Mouse (Mus musculus) myocyte (in vitro differentiated cells): ENCODE results near the gene Gtf2h1. TPM values are rescaled to one million over a fixed set of nuclear protein-coding genes. Genes with fewer than 3 reads are reported as not detected.

Experiments
- H3K27me3 ChIP-seq: one replicate; pipeline ENCODE4 v1.6.1; 2011; ENCODE audit not compliant: control insufficient read depth, insufficient read depth, insufficient read length
- H3K36me3 ChIP-seq: one replicate; pipeline ENCODE4 v1.6.1; 2011; ENCODE audit not compliant: control insufficient read depth, insufficient read depth
- H3K4me2 ChIP-seq: one replicate; pipeline ENCODE4 v1.6.1; 2011; ENCODE audit warnings: low read depth, control low read depth
- H3K4me3 ChIP-seq: one replicate; pipeline ENCODE4 v1.5.1; 2011; ENCODE audit warnings: mild to moderate bottlenecking, control low read depth, moderate library complexity
- H3K79me2 ChIP-seq: one replicate; pipeline ENCODE4 v1.6.1; 2011; ENCODE audit not compliant: control insufficient read depth, insufficient read depth
- H3ac ChIP-seq: one replicate; pipeline ENCODE4 v1.6.1; 2011; ENCODE audit not compliant: control insufficient read depth, insufficient read length
- CEBPB ChIP-seq: IDR thresholded peaks from 2 replicates; pipeline ENCODE4 v1.6.1; 2011; ENCODE audit warnings: mild to moderate bottlenecking, moderate library complexity; ENCODE audit not compliant: poor library complexity, insufficient read depth, severe bottlenecking
- E2F4 ChIP-seq: IDR thresholded peaks from one replicate; pipeline ENCODE4 v1.6.1; 2011; ENCODE audit warnings: mild to moderate bottlenecking, control low read depth, moderate library complexity; ENCODE audit not compliant: insufficient read depth
- MAX ChIP-seq: IDR thresholded peaks from one replicate; pipeline ENCODE4 v1.6.1; 2011; ENCODE audit warnings: low read depth, mild to moderate bottlenecking, control low read depth
- MYOD1 ChIP-seq, 3 experiments: IDR thresholded peaks; one replicate each; pipeline ENCODE4 v1.6.1; 2011; ENCODE audit warnings: control low read depth in 2 of 3, low read depth in 2 of 3, mild to moderate bottlenecking in 2 of 3, moderate library complexity in 1 of 3; ENCODE audit not compliant: insufficient read length in 2 of 3, control insufficient read depth in 1 of 3
- MYOG ChIP-seq, 3 experiments: IDR thresholded peaks; one replicate each; pipeline ENCODE4 v1.6.1; 2011; ENCODE audit warnings: control low read depth in 2 of 3, low read depth in 2 of 3, mild to moderate bottlenecking in 2 of 3; ENCODE audit not compliant: insufficient read length in 2 of 3, control insufficient read depth in 1 of 3, insufficient read depth in 1 of 3
- POLR2A ChIP-seq: IDR thresholded peaks from one replicate; pipeline ENCODE4 v1.6.1; 2011; ENCODE audit warnings: low read depth, mild to moderate bottlenecking, control low read depth, moderate library complexity; ENCODE audit not compliant: insufficient read length
- POLR2AphosphoS2 ChIP-seq: IDR thresholded peaks from one replicate; pipeline ENCODE4 v1.6.1; 2011; ENCODE audit warnings: low read depth, control low read depth; ENCODE audit not compliant: insufficient read length
- REST ChIP-seq: IDR thresholded peaks from one replicate; pipeline ENCODE4 v1.6.1; 2011; ENCODE audit warnings: mild to moderate bottlenecking, control low read depth, moderate library complexity; ENCODE audit not compliant: insufficient read depth, insufficient read length
- SRF ChIP-seq: IDR thresholded peaks from one replicate; pipeline ENCODE4 v1.6.1; 2011; ENCODE audit warnings: low read depth; ENCODE audit not compliant: control insufficient read depth, insufficient read length
- TCF12 ChIP-seq: IDR thresholded peaks from one replicate; pipeline ENCODE4 v1.6.1; 2011; ENCODE audit warnings: mild to moderate bottlenecking, control low read depth; ENCODE audit not compliant: poor library complexity, insufficient read depth, severe bottlenecking
- TCF3 ChIP-seq: IDR thresholded peaks from one replicate; pipeline ENCODE4 v1.6.1; 2011; ENCODE audit warnings: low read depth, control low read depth; ENCODE audit not compliant: insufficient read length
- USF1 ChIP-seq: IDR thresholded peaks from one replicate; pipeline ENCODE4 v1.6.1; 2011; ENCODE audit warnings: low read depth, mild to moderate bottlenecking, control low read depth, moderate library complexity
- polyA plus RNA-seq: library from polyadenylated mRNA; unstranded; fragments of >200 nt; fragmentation: generic; extraction: Trizol; gene quantifications from one replicate; pipeline ENCODE4 v1.2.1, GENCODE M21; 2012; ENCODE audit warnings: missing spikeins

Gtf2h1 gene
- polyA plus RNA-seq, 1 experiment: 18.0 TPM

DNA sequence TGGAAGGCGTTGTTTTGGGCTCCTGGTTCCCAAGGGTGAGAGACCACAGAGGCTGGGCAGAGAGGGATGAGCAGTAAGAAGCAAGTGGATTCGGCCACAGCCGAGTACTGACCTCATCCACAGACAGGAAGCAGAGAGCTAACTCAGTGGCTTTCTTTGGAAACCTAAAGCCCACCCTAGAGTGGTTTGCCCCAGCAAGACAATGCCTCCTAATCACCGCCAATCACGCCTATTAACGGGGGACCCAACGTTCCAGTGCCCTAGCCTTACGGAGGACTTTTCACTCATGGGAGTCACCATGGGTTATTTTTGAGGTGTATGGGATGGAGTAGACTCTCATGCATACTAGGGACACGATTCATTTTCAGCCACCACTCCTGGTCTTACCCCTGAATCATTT is 57.5 kb downstream of the Gtf2h1 start:
- Histone ChIP-seq H3K27me3 (no peaks in the 10 kb centered on the region), H3K4me2 (no peak overlapping the region), H3K36me3 (peaks cover 61% of the 10 kb centered on the region), H3ac (no peak overlapping the region), H3K79me2 (peaks cover 11% of the 10 kb centered on the region), H3K4me3 (no peak overlapping the region)
- no peak for TF ChIP-seq POLR2A
- TF ChIP-seq MAX: no peak
- TF ChIP-seq SRF: no peak
- TF ChIP-seq TCF3: no peak
- TF ChIP-seq POLR2AphosphoS2: no peak
- no peak for TF ChIP-seq TCF12
- no peak for TF ChIP-seq USF1
- no peak for TF ChIP-seq E2F4
- TF ChIP-seq MYOG (IDR thresholded peaks at IDR 0.05; ENCODE audit: control insufficient read depth in 1 of 3, insufficient read depth in 1 of 3, insufficient read length in 2 of 3, low read depth in 2 of 3): no peak
- TF ChIP-seq CEBPB: no peak
- TF ChIP-seq REST: no peak
- no peak for TF ChIP-seq MYOD1 (IDR thresholded peaks at IDR 0.05; ENCODE audit: control insufficient read depth in 1 of 3, insufficient read length in 2 of 3, low read depth in 2 of 3)

DNA sequence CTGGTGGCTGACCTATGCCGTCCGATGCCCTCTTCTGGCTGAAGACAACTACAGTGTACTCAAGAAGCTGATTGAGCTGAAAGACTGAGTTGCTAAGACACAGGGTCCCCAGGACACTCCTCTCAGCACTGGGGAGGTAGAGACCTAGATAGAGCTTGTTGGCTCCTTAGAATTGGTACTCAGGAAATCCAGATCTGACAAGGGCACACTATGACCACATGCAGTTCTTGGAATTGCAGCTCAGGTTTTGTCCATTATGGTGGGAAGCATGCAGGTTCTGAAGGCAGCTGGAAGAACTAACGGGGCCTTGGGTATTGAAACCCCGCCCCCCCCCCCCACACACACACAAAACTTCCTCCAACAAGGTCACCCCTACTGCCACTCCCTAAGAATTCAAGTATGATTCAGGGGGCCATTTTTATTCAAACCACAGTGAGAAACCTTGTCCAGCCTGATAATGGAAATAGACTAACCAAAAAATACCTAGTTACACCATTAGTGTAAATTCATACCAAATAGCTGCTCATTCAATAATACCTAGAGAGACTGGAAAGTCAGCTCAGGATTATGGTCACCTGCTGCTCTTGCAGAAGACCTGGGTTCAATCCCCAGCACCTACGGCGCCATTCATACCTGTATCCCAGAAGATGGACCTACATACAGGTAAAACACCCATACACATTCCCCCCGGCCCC is 60.1 kb downstream of the Gtf2h1 start:
- H3K4me3 ChIP-seq: no peak overlapping the region
- no peak overlapping the region for H3K4me2 ChIP-seq
- peaks cover 44% of the 10 kb centered on the region for H3K36me3 ChIP-seq
- H3K27me3 ChIP-seq: no peaks in the 10 kb centered on the region
- no peak for TF ChIP-seq TCF3
- peak; percentile 52 for TF ChIP-seq POLR2AphosphoS2
- no peak for TF ChIP-seq TCF12
- H3ac ChIP-seq: no peak overlapping the region
- H3K79me2 ChIP-seq: no peaks in the 10 kb centered on the region

DNA sequence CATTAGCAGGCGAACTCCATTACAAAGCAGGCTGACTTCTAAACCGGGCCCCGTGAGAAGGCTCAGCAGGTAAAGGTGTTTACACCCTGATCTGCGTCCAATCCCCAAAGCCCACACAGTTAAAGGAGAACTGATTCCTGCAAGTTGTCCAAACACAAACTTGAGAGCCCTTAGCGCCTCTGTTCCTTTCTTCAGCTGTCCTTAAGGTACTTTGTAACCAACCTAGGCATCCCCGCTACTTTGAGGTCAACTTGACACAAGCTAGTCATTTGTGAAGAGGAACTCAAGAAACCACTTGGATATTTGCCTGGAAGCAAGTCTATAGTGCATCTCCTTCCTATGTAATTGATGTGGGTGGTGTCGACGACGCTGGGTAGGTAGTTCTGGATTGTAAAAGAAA is 61.5 kb downstream of the Gtf2h1 start:
- Histone ChIP-seq H3K4me3 (no peak overlapping the region), H3K4me2 (no peak overlapping the region), H3ac (no peak overlapping the region), H3K27me3 (no peaks in the 10 kb centered on the region), H3K79me2 (no peaks in the 10 kb centered on the region), H3K36me3 (peaks cover 31% of the 10 kb centered on the region)
- no peak for TF ChIP-seq MYOG (IDR thresholded peaks at IDR 0.05; ENCODE audit: control insufficient read depth in 1 of 3, insufficient read depth in 1 of 3, insufficient read length in 2 of 3, low read depth in 2 of 3)

DNA sequence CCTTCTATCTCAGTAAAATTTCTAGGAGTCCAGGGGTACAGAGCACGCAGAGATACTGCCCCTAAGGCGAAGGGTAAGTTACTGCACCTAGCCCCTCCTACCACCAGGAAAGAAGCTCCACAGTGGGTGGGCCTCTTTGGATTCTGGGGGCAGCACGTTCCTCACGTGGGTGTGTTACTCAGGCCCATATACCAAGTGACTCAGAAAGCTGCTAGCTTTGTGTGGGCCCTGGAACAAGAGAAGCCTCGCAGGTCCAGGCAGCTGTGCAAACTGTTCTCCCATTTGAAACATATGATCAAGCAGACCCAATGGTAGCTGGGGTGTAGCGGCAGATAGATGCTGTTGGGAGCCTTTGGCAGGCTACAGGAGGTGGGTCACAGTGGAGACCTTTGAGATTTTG is 63.1 kb downstream of the Gtf2h1 start:
- Histone ChIP-seq H3ac (no peak overlapping the region), H3K36me3 (peaks cover 15% of the 10 kb centered on the region), H3K4me3 (no peak overlapping the region), H3K79me2 (no peaks in the 10 kb centered on the region), H3K4me2 (no peak overlapping the region), H3K27me3 (no peaks in the 10 kb centered on the region)
- no peak for TF ChIP-seq MYOG (IDR thresholded peaks at IDR 0.05; ENCODE audit: control insufficient read depth in 1 of 3, insufficient read depth in 1 of 3, insufficient read length in 2 of 3, low read depth in 2 of 3)
- no peak for TF ChIP-seq MYOD1 (IDR thresholded peaks at IDR 0.05; ENCODE audit: control insufficient read depth in 1 of 3, insufficient read length in 2 of 3, low read depth in 2 of 3)
- no peak for TF ChIP-seq TCF12
- TF ChIP-seq MAX: no peak
- TF ChIP-seq SRF: no peak
- TF ChIP-seq CEBPB: no peak
- TF ChIP-seq USF1: no peak
- no peak for TF ChIP-seq POLR2AphosphoS2
- no peak for TF ChIP-seq REST
- no peak for TF ChIP-seq TCF3
- no peak for TF ChIP-seq POLR2A
- no peak for TF ChIP-seq E2F4

DNA sequence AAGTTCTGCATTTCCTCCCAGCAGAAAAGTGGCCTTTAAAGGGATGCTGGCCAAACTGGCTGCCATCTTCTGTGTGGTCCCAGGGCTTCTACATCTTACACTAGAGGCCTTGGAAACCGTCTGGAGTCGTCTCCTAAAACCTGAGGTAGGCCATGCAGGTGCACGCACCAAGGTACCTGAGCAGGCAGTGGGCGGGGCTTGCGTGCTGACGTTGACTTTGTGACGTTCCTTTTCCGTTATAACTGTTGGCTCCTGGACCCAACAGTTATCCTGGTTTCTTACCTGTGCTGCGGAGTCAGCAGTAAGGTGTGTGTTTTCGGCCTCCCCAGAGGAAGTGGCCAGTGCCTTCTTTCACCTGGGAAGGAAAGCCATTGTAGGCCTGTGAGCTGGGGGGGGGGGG is 65.1 kb downstream of the Gtf2h1 start, which contains the start of gene Ldhc:
Gene Ldhc, plus strand, starts transcription at position 208 of the 400 bp plus-strand sequence.
- no peaks in the 10 kb centered on the region for H3K79me2 ChIP-seq
- TF ChIP-seq POLR2AphosphoS2 (no peak), TCF12 (no peak), MYOG (IDR thresholded peaks at IDR 0.05; ENCODE audit: control insufficient read depth in 1 of 3, insufficient read depth in 1 of 3, insufficient read length in 2 of 3, low read depth in 2 of 3) (no peak), CEBPB (no peak), POLR2A (no peak), TCF3 (no peak)
- H3K4me3 ChIP-seq: no peak within 1 kb of the TSS
- H3K4me2 ChIP-seq: no peak within 1 kb of the TSS
- no peak within 1 kb of the TSS for H3ac ChIP-seq
- H3K36me3 ChIP-seq: no peaks in the 10 kb centered on the region
- H3K27me3 ChIP-seq: no peaks in the 10 kb centered on the region
